Mouse (Mus musculus) embryonic facial prominence, embryonic 15.5 days (tissue): ENCODE measurements at regions not wholly inside any gene's neighbourhood (a gene's known extent, or its start where the extent isn't known, plus 50 kb on each side); places are given as distances from the start of the nearest gene placed in this dataset.

Experiments used
- ATAC-seq: fragments of 200-750 bp; cut with Nextera tagmentation; 2 replicates; pipeline ENCODE4 v1.8.0; 2017; ENCODE audit warnings: low read depth, moderate TSS enrichment; ENCODE audit not compliant: insufficient number of reproducible peaks, low FRiP score, low TSS enrichment
- H3K27ac ChIP-seq: fragments of 300-500 bp; sonication (generic); replicated peaks from 2 replicates; pipeline ENCODE4 v1.5.1; 2015; ENCODE audit warnings: mild to moderate bottlenecking, inconsistent platforms
- H3K27me3 ChIP-seq: fragments of 300-500 bp; sonication (generic); 2 replicates; pipeline ENCODE4 v1.6.1; 2015; ENCODE audit warnings: inconsistent platforms
- H3K36me3 ChIP-seq: fragments of 300-500 bp; sonication (generic); 2 replicates; pipeline ENCODE4 v1.6.1; 2015; ENCODE audit warnings: mild to moderate bottlenecking, inconsistent platforms
- H3K4me1 ChIP-seq: fragments of 300-500 bp; sonication (generic); 2 replicates; pipeline ENCODE4 v1.6.1; 2015; ENCODE audit warnings: inconsistent platforms
- H3K4me2 ChIP-seq: fragments of 300-500 bp; sonication (generic); replicated peaks from 2 replicates; pipeline ENCODE4 v1.6.1; 2015; ENCODE audit warnings: mild to moderate bottlenecking, inconsistent platforms
- H3K4me3 ChIP-seq: fragments of 300-500 bp; sonication (generic); replicated peaks from 2 replicates; pipeline ENCODE4 v1.5.1; 2015; ENCODE audit warnings: mild to moderate bottlenecking, inconsistent platforms
- H3K9ac ChIP-seq: fragments of 300-500 bp; sonication (generic); 2 replicates; pipeline ENCODE4 v1.6.1; 2015; ENCODE audit warnings: inconsistent platforms
- H3K9me3 ChIP-seq: fragments of 300-500 bp; sonication (generic); replicated peaks from 2 replicates; pipeline ENCODE4 v1.6.1; 2016; ENCODE audit warnings: inconsistent platforms
- WGBS: fragments of 180-500 bp; shearing (Covaris S2); methylation state at CpG from one replicate; pipeline ENCODE4 v1.1.7; 2015; 5-methylcytosine and 5-hydroxymethylcytosine counted together

DNA sequence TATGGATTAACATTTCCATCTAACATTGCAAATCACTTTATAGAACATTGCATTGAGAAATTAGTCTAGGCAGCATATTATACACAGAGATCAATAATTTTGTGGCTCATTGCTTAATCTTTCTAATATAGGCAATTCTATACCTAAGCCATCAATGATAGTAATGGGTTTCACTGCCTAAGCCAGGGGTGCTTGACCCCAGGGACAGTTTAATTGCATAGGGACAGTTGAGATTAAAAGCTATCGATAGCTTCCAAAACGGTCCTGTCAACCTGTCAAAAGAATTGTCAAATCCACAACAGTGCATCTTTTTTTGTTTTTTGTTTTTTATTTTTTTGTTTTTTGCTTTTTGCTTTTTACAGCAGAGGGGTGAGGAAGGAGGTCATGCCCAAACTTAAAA, 58.5 kb upstream of the Arhgap18 start:
- Histone ChIP-seq H3K9ac (no peak overlapping the region), H3K4me3 (peak overlapping the region; percentile 41), H3K27me3 (no peaks in the 10 kb centered on the region), H3K27ac (no peak overlapping the region), H3K4me2 (peak overlapping the region; percentile 83), H3K4me1 (peaks cover 8% of the 10 kb centered on the region), H3K36me3 (no peaks in the 10 kb centered on the region), H3K9me3 (no peaks in the 10 kb centered on the region)
- ATAC-seq, result no peak
- 48% methylated on average over 2 of the region's 2 CpGs for WGBS

GRCm38 (mm10) chr10:26695212-26695933, 57.8 kb upstream of the Arhgap18 start:
- H3K27ac ChIP-seq, result no peak overlapping the region
- peaks cover 8% of the 10 kb centered on the region for H3K4me1 ChIP-seq
- 3% methylated on average over 25 of the region's 25 CpGs for WGBS
- H3K4me2 ChIP-seq, result peak overlapping the region; percentile 83
- H3K27me3 ChIP-seq, result no peaks in the 10 kb centered on the region
- H3K9ac ChIP-seq, result peak overlapping the region; percentile 12; the same call in 1 of the 2 replicates
- H3K9me3 ChIP-seq, result no peaks in the 10 kb centered on the region
- H3K4me3 ChIP-seq, result peak overlapping the region; percentile 41
- peak; percentile 34; the same call in 1 of the 2 replicates for ATAC-seq
- H3K36me3 ChIP-seq, result no peaks in the 10 kb centered on the region
